Mouse (Mus musculus): ENCODE data around the gene C1qtnf5.

Gene C1qtnf5

GRCm38 (mm10) chr9:44107110-44107509, at the start of gene C1qtnf5:
TSS of gene C1qtnf5 (plus strand) at chr9:44107245.
- in situ Hi-C loops (cut with MboI, MseI), result loop anchor here in 1 of 2 experiments (5.0 kb wide), 1 partner anchor 120 kb away; no protein-coding TSS in a partner anchor

GRCm38 (mm10) chr9:44058606-44059005, 48.4 kb upstream of the C1qtnf5 start:
- in situ Hi-C loops (cut with MboI, MseI), result no loop called here

- in situ Hi-C loops (cut with MboI, MseI), result no loop called here
Measured at GRCm38 (mm10) chr9:44065177-44065576, 41.9 kb upstream of the C1qtnf5 start.

DNA sequence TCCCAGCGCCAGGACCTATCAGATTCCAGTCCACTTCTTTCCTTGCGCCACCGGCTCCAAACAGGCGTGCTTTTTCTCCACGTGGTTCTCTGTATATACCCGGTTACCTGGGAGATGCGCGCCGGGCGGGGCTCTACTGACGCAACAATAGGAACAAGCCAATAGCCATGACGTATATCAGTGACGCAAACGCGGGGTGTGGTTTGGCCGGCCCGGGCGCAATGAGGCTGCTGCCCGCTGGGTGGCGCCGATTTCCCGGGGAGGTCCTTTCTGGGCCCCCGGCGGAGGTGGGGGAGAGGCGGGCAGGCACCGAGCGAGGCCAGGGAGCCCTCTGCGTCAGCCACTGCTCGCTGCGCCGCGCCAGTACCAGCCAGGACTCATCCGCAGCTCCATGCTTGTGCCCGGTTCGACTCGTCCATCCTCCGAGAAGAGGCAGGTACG, 40.2 kb upstream of the C1qtnf5 start, which contains the start of gene Usp2:
Usp2 (plus strand) TSS at position 237 of the 441 bp plus-strand sequence.
- in situ Hi-C loops (cut with MboI, MseI), result no loop called here

- in situ Hi-C loops (cut with MboI, MseI), result no loop called here
Measured at GRCm38 (mm10) chr9:44067241-44067959, 39.6 kb upstream of the C1qtnf5 start.

- in situ Hi-C loops (cut with MboI, MseI), result no loop called here
Measured at GRCm38 (mm10) chr9:44067960-44068330, 39.1 kb upstream of the C1qtnf5 start.

- in situ Hi-C loops (cut with MboI, MseI), result no loop called here
Measured at GRCm38 (mm10) chr9:44069252-44069651, 37.8 kb upstream of the C1qtnf5 start.

DNA sequence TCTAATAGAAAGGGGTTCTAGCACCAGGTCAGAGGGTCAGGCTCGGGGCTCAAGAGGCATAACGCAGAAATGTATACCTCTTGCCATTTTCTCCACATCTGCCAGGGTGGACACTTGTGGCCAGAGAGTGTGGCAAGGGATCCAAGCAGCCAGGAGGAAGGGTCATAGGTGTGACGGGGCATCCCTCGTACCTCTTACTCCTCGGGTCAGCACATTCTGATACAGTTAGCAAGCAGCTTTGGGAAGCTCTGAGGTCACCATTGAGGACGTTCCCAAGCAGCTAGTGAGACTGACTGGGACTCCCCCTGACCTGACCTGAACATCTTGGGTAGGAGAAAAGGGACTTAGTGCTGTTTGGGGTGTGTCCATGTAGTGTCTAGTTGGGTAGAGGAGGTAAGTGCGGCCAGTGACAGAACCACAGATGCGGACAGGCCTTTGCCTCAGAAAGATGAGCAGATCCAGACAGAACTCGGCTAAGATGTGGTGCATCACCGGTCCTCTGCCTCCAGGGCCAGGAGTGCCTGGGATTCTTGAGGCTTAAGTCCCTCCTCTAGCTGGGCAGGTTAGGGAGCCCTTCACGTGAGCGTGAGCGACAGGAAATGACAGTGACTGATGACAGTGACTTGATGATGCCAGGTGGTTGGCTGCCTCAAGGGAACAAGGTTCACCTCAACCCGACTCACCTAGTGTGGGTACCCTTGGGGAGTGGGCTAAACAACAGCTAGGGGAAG, 36.8 kb upstream of the C1qtnf5 start:
- in situ Hi-C loops (cut with MboI, MseI), result no loop called here

DNA sequence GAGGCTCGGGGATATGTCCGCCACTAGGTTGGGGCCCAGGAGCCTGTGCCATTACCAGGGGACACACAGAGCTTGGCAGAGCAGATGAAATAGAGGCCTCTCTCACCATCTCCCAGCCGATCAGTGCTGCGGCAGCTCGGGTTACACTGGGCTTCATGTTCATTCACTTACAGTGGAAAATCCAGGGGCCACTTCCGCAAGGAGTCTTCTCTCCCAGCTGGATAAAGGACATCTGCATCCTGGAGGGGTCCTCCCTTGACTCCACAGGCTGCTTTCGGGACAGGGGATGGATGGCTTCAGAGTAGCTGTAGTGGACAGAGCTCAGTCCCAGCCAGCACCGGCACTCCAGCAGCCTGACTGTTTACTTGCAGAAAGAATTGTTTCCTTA, 36.2 kb upstream of the C1qtnf5 start:
- in situ Hi-C loops (cut with MboI, MseI), result no loop called here

DNA sequence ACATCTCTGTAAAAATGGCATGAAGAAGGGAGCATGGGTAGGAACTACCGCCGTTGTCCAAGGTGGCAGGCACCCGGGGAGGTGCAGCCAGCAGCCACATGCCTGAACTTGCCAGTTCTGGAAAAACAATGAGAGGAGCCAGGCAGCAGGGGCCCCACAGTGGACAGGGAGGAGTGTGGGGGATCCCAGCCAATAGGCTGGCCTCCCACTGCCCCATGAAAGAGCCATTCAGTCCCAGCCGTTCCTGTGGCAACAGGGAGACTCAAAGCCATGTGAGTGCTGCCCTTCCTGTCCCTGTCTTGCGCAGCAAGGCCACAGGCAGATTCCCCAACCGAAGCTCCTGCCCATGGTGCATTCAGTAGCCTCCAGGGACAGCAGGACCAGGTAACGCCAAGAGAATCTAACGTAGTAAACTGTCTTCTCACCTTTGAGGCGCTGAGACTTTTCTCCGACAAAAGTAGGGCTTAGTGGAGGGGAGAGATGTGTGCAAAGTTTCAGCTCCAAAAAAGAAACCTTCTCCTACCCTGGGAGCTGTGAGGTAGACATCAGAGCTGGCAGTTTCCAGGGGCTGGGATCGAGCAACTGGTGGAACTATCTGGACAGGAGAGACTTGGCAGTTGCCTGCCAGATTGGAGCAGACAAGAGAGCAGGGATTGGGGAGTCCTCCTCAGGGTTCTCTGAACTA, 35.0 kb upstream of the C1qtnf5 start:
- in situ Hi-C loops (cut with MboI, MseI), result no loop called here

DNA sequence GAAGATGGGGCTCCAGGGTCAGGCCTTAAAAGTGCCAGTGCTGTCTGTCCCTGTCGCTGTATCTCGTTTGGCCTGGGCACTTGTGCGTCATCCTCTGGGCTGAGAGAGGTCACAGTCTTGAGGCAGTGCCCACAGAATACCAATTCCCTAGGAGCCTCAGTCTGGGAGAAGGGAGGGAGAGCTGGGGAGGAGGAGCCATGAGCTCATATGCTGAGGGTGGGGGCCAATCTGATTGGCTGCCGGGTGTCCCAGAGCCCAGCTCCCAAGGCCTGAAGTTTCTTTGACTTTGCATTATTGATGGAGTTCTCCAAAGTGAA, 34.5 kb upstream of the C1qtnf5 start:
- in situ Hi-C loops (cut with MboI, MseI), result no loop called here

DNA sequence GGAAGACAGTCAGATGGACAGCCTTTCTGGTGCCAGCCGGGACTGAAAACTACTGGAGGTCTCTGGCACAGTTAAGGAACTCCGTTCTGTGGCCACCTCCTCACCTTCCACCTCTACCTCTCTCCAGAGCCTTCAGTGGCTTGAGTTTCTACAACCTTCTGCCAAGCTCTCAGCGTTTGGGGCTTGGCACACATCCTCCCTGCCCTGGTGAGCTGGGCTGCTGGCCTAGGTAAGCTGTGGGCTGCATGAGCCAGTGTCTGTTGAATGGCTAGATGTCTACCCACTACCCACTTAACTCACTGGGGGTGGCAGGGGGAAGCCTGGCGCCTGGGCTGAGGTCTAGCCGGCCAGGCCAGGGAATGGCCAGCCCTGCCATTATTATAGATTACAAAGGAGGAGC, 33.9 kb upstream of the C1qtnf5 start:
- in situ Hi-C loops (cut with MboI, MseI), result no loop called here

DNA sequence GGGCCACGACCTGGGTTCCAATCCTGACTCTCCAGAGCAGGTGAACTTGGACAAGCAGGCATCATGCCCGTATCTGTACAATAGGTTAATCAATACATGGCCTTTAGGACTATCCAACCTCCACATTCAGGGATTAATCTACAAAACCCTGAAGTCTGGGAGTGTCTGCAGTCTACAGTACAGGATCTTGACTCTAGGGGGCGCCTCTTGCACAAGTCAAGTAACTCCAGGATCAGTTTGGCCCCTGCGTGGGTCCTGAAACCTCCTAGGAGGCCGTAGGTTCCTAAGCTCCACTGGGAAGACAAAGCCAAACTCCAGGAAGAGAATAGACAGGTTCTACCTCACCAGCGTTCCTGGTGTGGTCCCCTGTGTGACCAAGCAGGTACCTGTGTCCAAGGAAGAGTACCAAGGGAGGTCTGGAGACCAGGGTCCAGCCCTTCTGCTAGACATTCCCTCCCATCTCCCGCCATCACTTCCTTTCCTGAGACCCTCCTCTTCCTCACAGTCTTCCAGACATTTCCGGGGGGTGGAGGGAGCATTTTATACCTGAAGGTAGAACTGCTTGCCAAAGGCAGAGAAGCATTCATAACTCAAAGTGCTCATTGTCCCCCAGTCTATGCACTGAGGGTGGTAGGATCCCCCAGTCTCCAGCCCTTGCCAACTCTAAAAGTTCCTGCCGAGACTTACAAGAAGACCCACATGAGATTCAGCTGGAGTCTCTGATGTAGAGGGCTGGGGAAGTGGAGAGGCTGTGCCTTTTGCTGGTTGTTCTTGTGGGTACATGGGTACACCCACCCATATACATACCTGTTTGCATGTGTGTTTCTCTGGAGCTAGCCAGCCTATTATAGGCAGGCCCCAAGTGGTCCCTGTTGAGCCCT, 32.4 kb upstream of the C1qtnf5 start:
- in situ Hi-C loops (cut with MboI, MseI), result no loop called here

DNA sequence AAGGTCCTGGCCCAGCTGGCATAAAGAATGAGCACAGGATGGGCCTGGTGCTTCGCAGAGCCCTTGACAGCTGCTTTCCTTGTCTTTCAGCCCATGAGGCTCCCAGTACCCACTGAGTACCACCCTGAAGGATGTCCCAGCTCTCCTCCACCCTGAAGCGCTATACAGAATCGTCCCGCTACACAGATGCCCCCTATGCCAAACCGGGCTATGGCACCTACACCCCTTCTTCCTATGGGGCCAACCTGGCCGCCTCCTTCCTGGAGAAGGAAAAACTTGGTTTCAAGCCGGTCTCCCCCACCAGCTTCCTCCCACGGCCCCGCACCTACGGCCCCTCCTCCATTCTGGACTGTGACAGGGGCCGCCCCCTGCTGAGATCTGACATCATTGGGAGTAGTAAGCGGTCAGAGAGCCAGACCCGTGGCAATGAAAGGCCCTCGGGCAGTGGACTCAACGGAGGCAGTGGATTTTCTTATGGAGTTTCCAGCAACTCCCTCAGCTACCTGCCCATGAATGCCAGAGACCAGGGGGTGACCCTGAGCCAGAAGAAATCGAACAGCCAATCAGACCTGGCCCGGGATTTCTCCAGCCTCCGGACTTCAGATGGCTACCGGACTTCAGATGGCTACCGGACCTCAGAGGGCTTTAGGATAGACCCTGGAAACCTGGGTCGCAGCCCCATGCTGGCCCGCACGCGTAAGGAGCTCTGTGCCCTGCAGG, 31.6 kb upstream of the C1qtnf5 start:
- in situ Hi-C loops (cut with MboI, MseI), result no loop called here

DNA sequence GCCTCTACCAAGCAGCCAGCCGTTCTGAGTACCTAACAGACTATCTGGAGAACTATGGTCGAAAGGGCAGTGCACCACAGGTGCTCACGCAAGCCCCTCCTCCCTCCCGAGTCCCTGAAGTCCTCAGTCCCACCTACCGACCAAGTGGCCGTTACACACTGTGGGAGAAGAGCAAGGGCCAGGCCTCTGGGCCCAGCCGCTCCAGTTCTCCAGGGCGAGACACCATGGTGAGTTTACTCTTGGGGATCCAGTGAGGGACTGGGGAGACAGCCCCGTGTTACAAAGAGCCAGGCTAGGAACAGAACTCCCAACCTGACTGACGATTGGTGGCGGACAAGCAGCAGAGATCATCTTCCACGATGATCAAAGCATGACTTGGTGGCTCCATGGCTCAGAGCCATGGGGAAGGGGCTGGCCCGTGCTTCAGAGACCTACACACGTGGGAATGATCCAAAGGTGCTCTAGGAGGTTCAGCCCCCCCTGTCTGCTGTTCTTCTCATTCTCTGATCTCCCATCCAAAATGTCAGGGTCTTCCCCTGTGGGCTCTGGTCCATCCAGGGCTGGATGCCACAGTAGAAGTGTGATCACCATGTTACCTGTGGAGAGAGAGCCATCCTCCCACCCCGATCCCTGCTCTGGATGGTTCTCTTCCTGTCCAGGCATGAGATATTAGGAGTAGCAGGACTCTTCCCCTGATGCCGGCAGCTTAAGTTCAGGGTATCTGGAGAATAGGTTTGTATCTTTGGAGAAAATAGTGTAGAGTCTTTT, 30.9 kb upstream of the C1qtnf5 start:
- in situ Hi-C loops (cut with MboI, MseI), result no loop called here

DNA sequence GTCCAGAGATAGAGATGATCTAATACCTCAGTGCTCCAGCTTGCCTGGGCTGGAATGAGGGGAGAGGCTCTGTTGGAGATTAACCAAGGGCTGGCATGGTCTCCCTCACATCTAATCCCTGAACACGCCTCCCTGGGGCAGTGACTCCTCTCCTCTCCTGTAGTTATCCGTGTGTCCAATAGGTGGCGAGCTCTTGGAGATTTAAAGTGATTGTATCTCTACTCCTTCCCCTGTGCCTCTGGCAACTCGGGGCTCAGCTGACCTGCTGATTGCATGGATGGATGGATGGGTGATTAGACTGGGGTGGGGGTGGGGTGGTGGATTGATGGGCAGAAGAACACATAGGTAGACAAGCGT, 30.3 kb upstream of the C1qtnf5 start:
- in situ Hi-C loops (cut with MboI, MseI), result no loop called here

- in situ Hi-C loops (cut with MboI, MseI), result no loop called here
Measured at GRCm38 (mm10) chr9:44077266-44077910, 29.7 kb upstream of the C1qtnf5 start.

DNA sequence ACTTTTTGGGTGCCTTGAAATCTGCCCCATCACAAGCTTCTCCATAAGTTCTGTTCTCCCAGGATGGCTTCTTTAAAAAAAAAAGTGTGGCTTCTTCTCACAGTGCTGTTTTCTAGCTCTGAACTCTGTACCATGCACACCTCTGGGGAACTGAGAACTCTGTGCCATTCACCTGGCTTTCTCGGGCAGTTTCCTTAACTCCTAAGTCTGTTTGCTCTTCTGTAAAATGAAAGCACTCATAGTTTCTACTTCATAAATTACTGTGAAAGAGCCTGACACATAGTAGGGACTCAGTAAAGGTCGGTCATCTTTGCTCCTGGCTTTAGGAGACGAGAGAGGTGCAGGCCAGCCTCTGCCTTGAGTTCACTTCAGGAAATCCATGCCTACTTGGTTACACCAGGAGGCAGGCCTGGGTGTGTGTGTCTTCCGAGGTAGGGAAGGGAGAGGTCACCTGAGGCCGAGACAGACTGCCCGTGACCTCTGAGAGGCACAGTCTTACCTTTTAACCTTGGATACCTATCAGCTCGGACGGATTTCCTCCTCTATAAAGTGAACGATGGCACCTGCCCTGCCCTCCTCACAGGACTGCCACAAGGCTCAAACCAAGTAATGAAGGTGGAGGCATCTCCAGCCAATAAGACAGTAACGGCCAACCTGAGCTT, 28.8 kb upstream of the C1qtnf5 start:
- in situ Hi-C loops (cut with MboI, MseI), result no loop called here
